Mouse (Mus musculus) naive thymus-derived CD4-positive, alpha-beta T cell, adult 5 months (primary cell): Measurements from ENCODE around the gene Fbxl22. TPM values are rescaled to one million over a fixed set of nuclear protein-coding genes. Genes with fewer than 3 reads are reported as not detected.

ENCODE experiments used
- polyA plus RNA-seq: library from polyadenylated mRNA; unstranded; fragments of 100-300 nt; shearing (Covaris generic); gene quantifications from one replicate; pipeline ENCODE4 v1.2.1, GENCODE M21; 2017

The Fbxl22 gene
- 1.6 TPM for polyA plus RNA-seq

DNA sequence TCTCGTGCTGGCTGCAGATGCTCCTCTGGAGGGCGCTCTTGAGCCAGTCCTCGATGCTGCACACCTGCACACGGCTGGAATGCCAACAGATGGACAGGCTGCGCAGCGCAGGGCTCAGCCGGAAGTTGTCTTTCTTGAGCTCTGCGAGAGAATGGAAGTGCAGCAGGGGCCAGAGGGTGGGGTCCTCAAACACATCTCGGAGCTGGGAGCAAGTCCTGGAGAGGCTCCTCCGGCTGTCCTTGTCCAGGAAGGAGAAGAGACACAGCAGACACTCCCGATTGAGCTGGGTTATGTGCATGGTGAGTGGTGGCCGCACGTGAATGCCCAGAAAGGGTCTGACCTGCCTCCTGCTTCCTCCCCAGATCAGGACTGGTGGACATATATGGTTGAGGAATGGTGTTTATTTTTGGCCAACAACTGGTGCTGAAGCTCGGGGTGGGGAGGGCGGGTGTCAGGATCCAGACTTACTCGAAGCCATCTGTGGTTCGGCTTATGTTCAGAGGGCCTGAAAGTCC lies at the start of gene Fbxl22:
TSS of gene Fbxl22 (minus strand) at position 338 of the 515 bp plus-strand sequence.

Other genes starting within 250 kb of the Fbxl22 start
- gene Herc1, start 164.1 kb downstream of the Fbxl22 start, polyA plus RNA-seq, result 52.6 TPM
- gene Usp3, start 78.5 kb upstream of the Fbxl22 start, polyA plus RNA-seq, result 250 TPM
- 2.4 TPM for gene Car12, start 199.1 kb upstream of the Fbxl22 start, polyA plus RNA-seq